Mouse (Mus musculus) hindbrain, embryonic 13.5 days (tissue): ENCODE results near the gene Nmrk1. TPM values are rescaled to one million over a fixed set of nuclear protein-coding genes. Genes with fewer than 3 reads are reported as not detected.
"Not testable (repeated sequence)": the region's sequence is repeated elsewhere in the genome, so short reads cannot be mapped to it uniquely, and the experiment has no call there.

ENCODE experiments used
- ATAC-seq: fragments of 200-750 bp; cut with Nextera tagmentation; 2 replicates; pipeline ENCODE4 v1.8.0; 2017; ENCODE audit warnings: moderate TSS enrichment; ENCODE audit not compliant: low FRiP score
- H3K27ac ChIP-seq: fragments of 300-500 bp; sonication (generic); 2 replicates; pipeline ENCODE4 v1.5.1; 2015; ENCODE audit warnings: inconsistent platforms, mild to moderate bottlenecking, moderate library complexity
- H3K27me3 ChIP-seq: fragments of 300-500 bp; sonication (generic); 2 replicates; pipeline ENCODE4 v1.6.1; 2015; ENCODE audit warnings: mild to moderate bottlenecking, inconsistent platforms
- H3K36me3 ChIP-seq: fragments of 300-500 bp; sonication (generic); 2 replicates; pipeline ENCODE4 v1.6.1; 2015; ENCODE audit warnings: mild to moderate bottlenecking, inconsistent platforms
- H3K4me1 ChIP-seq: fragments of 300-500 bp; sonication (generic); replicated peaks from 2 replicates; pipeline ENCODE4 v1.6.1; 2015; ENCODE audit warnings: inconsistent platforms
- H3K4me2 ChIP-seq: fragments of 300-500 bp; sonication (generic); 2 replicates; pipeline ENCODE4 v1.6.1; 2015; ENCODE audit warnings: inconsistent platforms, mild to moderate bottlenecking, moderate library complexity
- H3K4me3 ChIP-seq: fragments of 300-500 bp; sonication (generic); 2 replicates; pipeline ENCODE4 v1.5.1; 2015; ENCODE audit warnings: mild to moderate bottlenecking, inconsistent platforms
- H3K9ac ChIP-seq: fragments of 300-500 bp; sonication (generic); 2 replicates; pipeline ENCODE4 v1.6.1; 2015; ENCODE audit warnings: mild to moderate bottlenecking, inconsistent platforms
- H3K9me3 ChIP-seq: fragments of 300-500 bp; sonication (generic); 2 replicates; pipeline ENCODE4 v1.6.1; 2016; ENCODE audit warnings: inconsistent platforms
- WGBS: fragments of 180-500 bp; shearing (Covaris S2); methylation state at CpG from one replicate; pipeline ENCODE4 v1.1.7; 2015; 5-methylcytosine and 5-hydroxymethylcytosine counted together
- polyA plus RNA-seq: library from polyadenylated mRNA; unstranded; fragments of >200 nt; fragmentation: Nextera tagmentation; extraction: Ambion mirVana; gene quantifications from 2 replicates; pipeline ENCODE4 v1.2.1, GENCODE M21; 2015

The Nmrk1 gene
- 8.5 and 9.8 TPM in 2 replicates for polyA plus RNA-seq

- ATAC-seq, result peak; percentile 99
- Histone ChIP-seq H3K4me1 (peaks cover 16% of the 10 kb centered on the region; the same call in 1 of the 2 replicates), H3K4me3 (peak within 1 kb of the TSS; percentile 81), H3K36me3 (no peaks in the 10 kb centered on the region), H3K9me3 (no peaks in the 10 kb centered on the region), H3K27me3 (peaks cover 8% of the 10 kb centered on the region; the same call in 1 of the 2 replicates), H3K9ac (peak within 1 kb of the TSS; percentile 81), H3K4me2 (peak within 1 kb of the TSS; percentile 86), H3K27ac (peak within 1 kb of the TSS; percentile 79)
- WGBS, result 1% methylated on average over 51 of the region's 51 CpGs
Measured at GRCm38 (mm10) chr19:18631644-18632219, at the start of gene Nmrk1, which contains the start of gene Ostf1. Nmrk1 (plus strand) TSS chr19:18631950. Ostf1 (minus strand) TSS chr19:18631823.

DNA sequence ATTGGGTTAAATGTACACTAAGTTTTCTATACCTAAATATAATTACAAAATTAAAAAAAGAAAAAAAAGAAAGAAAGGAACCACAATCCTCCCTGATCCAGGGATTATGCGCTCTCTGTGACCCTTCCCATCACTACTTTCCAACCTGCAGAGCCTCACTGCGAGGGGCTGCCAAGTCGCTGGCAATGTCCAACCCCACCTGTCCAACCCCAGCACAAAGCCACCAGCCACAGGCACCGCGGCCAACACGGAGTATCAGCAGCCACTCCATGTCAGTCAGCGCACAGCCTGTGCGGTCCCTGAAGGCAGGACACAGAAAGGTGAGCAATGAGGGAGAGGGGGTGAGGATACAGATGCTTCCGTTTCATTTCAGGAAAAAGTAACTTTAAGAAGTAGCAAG is 49.5 kb upstream of the Nmrk1 start:
- Histone ChIP-seq H3K27ac (no peak overlapping the region), H3K36me3 (0 out of 2 replicates have a peak, but pooled peaks cover 3% of the 10 kb centered on the region), H3K27me3 (no peaks in the 10 kb centered on the region), H3K4me2 (no peak overlapping the region), H3K4me3 (no peak overlapping the region), H3K4me1 (peaks cover 13% of the 10 kb centered on the region), H3K9ac (no peak overlapping the region), H3K9me3 (no peaks in the 10 kb centered on the region)
- no peak for ATAC-seq
- 95% methylated on average over 9 of the region's 9 CpGs for whole genome bisulfite sequencing

- H3K4me2 ChIP-seq, result no peak overlapping the region
- H3K4me1 ChIP-seq, result peaks cover 12% of the 10 kb centered on the region
- H3K9ac ChIP-seq, result no peak overlapping the region
- no peaks in the 10 kb centered on the region for H3K9me3 ChIP-seq
- no peak overlapping the region for H3K27ac ChIP-seq
- H3K36me3 ChIP-seq, result 0 out of 2 replicates have a peak, but pooled peaks cover 3% of the 10 kb centered on the region
- no peak for ATAC-seq
- H3K27me3 ChIP-seq, result no peaks in the 10 kb centered on the region
- 87% methylated on average over 6 of the region's 6 CpGs for WGBS
- no peak overlapping the region for H3K4me3 ChIP-seq
Measured at GRCm38 (mm10) chr19:18582887-18583286, 48.9 kb upstream of the Nmrk1 start.

GRCm38 (mm10) chr19:18583706-18584105 is 48.0 kb upstream of the Nmrk1 start:
- no peak overlapping the region for H3K4me3 ChIP-seq
- WGBS, result 93% methylated on average over 4 of the region's 4 CpGs
- no peaks in the 10 kb centered on the region for H3K9me3 ChIP-seq
- no peak for ATAC-seq
- no peaks in the 10 kb centered on the region for H3K27me3 ChIP-seq
- 0 out of 2 replicates have a peak, but pooled peaks cover 3% of the 10 kb centered on the region for H3K36me3 ChIP-seq
- no peak overlapping the region for H3K9ac ChIP-seq
- H3K4me2 ChIP-seq, result no peak overlapping the region
- H3K4me1 ChIP-seq, result peaks cover 4% of the 10 kb centered on the region
- H3K27ac ChIP-seq, result no peak overlapping the region

GRCm38 (mm10) chr19:18584621-18585020 is 47.1 kb upstream of the Nmrk1 start:
- WGBS, result 94% methylated on average over 7 of the region's 7 CpGs

DNA sequence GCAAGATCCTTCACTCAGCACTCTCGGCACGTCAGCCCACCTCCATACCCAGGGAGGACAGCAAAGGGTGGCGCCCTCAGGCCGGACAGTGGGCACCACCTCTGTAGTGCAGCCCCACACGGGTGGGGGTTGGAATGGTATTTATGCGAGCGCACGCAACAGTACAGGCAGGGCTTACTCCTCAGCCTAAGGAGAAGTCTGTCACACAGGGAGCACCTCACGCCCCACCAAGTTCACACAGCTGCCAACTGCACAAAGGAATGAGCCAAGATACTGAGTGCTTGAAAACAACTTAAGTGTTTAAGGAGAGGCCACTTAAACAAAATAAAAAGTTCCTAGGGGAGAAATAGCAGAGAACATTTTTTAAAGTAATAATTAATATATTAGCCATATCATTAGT is 44.6 kb upstream of the Nmrk1 start:
- no peak for ATAC-seq
- H3K9me3 ChIP-seq, result no peaks in the 10 kb centered on the region
- WGBS, result 91% methylated on average over 9 of the region's 9 CpGs
- 0 out of 2 replicates have a peak, but pooled peaks cover 3% of the 10 kb centered on the region for H3K36me3 ChIP-seq
- no peaks in the 10 kb centered on the region for H3K27me3 ChIP-seq
- H3K4me3 ChIP-seq, result no peak overlapping the region
- H3K27ac ChIP-seq, result no peak overlapping the region
- H3K4me1 ChIP-seq, result peaks cover 12% of the 10 kb centered on the region
- H3K9ac ChIP-seq, result no peak overlapping the region
- H3K4me2 ChIP-seq, result no peak overlapping the region

More at GRCm38 (mm10) chr19:18584621-18585020, 47.1 kb upstream of the Nmrk1 start:
- no peak for ATAC-seq
- Histone ChIP-seq H3K9me3 (no peaks in the 10 kb centered on the region), H3K4me2 (no peak overlapping the region), H3K4me1 (no peaks in the 10 kb centered on the region), H3K4me3 (no peak overlapping the region), H3K27me3 (no peaks in the 10 kb centered on the region), H3K27ac (no peak overlapping the region), H3K9ac (no peak overlapping the region), H3K36me3 (0 out of 2 replicates have a peak, but pooled peaks cover 3% of the 10 kb centered on the region)

GRCm38 (mm10) chr19:18588243-18588642 is 43.5 kb upstream of the Nmrk1 start:
- Histone ChIP-seq H3K4me1 (peaks cover 12% of the 10 kb centered on the region), H3K9me3 (no peaks in the 10 kb centered on the region), H3K27me3 (no peaks in the 10 kb centered on the region), H3K4me3 (no peak overlapping the region), H3K4me2 (no peak overlapping the region), H3K36me3 (0 out of 2 replicates have a peak, but pooled peaks cover 3% of the 10 kb centered on the region), H3K27ac (no peak overlapping the region), H3K9ac (no peak overlapping the region)
- 93% methylated on average over 1 of the region's 1 CpGs for WGBS
- no peak for ATAC-seq

DNA sequence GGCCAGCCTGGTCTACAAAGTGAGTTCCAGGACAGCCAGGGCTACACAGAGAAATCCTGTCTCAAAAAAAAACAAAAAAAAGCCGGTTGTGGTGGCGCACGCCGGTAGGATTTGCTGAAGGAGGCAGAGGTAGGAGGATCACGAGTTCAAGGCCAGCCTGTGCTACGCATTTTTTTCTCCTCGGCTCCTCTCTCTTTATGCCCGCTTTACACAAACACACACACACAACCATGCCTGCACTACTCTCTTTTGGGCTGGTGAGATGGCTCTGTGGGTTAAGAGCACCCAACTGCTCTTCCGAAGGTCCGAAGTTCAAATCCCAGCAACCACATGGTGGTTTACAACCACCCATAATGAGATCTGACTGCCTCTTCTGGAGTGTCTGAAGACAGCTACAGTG is 42.9 kb upstream of the Nmrk1 start:
- H3K4me3 ChIP-seq, H3K36me3 ChIP-seq, H3K9ac ChIP-seq, H3K27me3 ChIP-seq, H3K9me3 ChIP-seq, H3K27ac ChIP-seq, ATAC-seq, H3K4me2 ChIP-seq: not testable (repeated sequence)
- peaks cover 12% of the 10 kb centered on the region for H3K4me1 ChIP-seq
- WGBS, result 94% methylated on average over 10 of the region's 10 CpGs

DNA sequence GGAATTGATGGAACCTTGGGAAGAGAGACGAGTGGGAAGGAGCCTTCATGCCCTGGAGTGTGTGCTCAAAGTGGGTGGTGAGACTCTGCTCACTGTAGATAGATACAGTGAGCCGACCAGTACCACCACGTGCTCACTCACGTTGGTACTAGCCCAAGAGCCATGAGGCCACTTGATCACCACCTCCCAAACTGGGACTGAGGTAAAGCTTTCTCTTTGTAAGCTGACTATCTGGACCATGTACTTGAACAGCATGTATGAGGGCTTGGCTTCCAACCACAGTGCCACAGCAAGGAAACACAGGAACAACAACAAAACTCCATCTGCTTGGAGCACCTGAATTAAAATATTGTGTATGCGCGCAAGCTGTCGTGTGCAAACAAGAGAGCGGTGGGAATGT is 42.5 kb upstream of the Nmrk1 start:
- Histone ChIP-seq H3K27ac (no peak overlapping the region), H3K27me3 (no peaks in the 10 kb centered on the region), H3K4me2 (no peak overlapping the region), H3K4me3 (no peak overlapping the region), H3K9me3 (no peaks in the 10 kb centered on the region), H3K4me1 (peaks cover 12% of the 10 kb centered on the region), H3K9ac (no peak overlapping the region), H3K36me3 (0 out of 2 replicates have a peak, but pooled peaks cover 3% of the 10 kb centered on the region)
- 93% methylated on average over 8 of the region's 8 CpGs for WGBS
- ATAC-seq, result no peak

- Histone ChIP-seq H3K4me1 (peaks cover 14% of the 10 kb centered on the region), H3K9me3 (no peaks in the 10 kb centered on the region), H3K36me3 (no peaks in the 10 kb centered on the region), H3K27me3 (no peaks in the 10 kb centered on the region), H3K4me2 (no peak overlapping the region), H3K9ac (no peak overlapping the region), H3K27ac (no peak overlapping the region), H3K4me3 (no peak overlapping the region)
- ATAC-seq, result no peak
- 70% methylated on average over 5 of the region's 5 CpGs for WGBS
Measured at GRCm38 (mm10) chr19:18590234-18590633, 41.5 kb upstream of the Nmrk1 start.

DNA sequence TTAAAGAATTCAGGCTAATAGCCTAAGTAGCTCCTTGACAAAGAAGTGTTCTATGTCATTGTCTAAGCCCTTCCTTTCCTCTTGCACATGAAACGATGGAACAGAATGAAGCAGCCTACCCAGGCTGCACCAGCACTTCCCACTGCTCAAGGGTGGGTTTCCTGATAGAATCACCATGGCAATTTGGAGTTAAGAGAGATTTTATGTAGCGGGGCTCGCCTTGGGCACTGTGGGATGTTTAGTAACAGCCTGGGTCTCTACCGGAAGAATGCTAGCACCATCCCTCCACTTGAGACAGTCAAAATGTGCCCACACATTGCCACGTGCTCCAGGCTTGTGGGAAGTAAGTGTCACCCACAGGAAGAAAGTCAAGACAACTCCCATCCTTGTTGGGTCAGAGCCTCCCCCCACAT is 40.8 kb upstream of the Nmrk1 start:
- no peak for ATAC-seq
- H3K4me2 ChIP-seq, result no peak overlapping the region
- no peaks in the 10 kb centered on the region for H3K36me3 ChIP-seq
- no peaks in the 10 kb centered on the region for H3K9me3 ChIP-seq
- H3K9ac ChIP-seq, result no peak overlapping the region
- peaks cover 14% of the 10 kb centered on the region for H3K4me1 ChIP-seq
- no peak overlapping the region for H3K27ac ChIP-seq
- H3K27me3 ChIP-seq, result no peaks in the 10 kb centered on the region
- H3K4me3 ChIP-seq, result no peak overlapping the region
- 66% methylated on average over 5 of the region's 5 CpGs for WGBS

GRCm38 (mm10) chr19:18592919-18593318 is 38.8 kb upstream of the Nmrk1 start:
- no peak overlapping the region for H3K4me3 ChIP-seq

DNA sequence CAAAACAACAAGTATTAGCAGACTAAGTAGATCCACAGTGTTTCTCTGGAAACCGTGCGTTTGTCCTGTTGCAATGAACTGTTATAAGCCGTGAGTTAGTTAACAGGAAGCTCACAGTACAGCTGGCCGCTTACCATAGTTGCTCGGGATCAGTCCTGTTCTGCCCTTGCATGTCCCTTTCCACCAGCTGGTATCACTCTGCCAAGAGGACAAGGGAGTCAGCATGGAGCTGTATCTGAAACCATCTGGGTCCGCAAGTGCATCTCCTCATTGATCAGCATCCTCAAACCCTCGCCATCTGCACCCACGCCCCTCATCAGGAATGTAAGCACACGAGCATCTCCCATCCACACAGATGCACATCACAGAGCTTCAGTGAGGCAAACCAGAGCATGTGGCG is 38.0 kb upstream of the Nmrk1 start:
- Histone ChIP-seq H3K27ac (no peak overlapping the region), H3K4me3 (no peak overlapping the region), H3K4me2 (no peak overlapping the region), H3K36me3 (no peaks in the 10 kb centered on the region), H3K9me3 (no peaks in the 10 kb centered on the region), H3K27me3 (no peaks in the 10 kb centered on the region), H3K9ac (no peak overlapping the region), H3K4me1 (peaks cover 14% of the 10 kb centered on the region)
- no peak for ATAC-seq
- 86% methylated on average over 10 of the region's 10 CpGs for WGBS

More at GRCm38 (mm10) chr19:18592919-18593318, 38.8 kb upstream of the Nmrk1 start:
- no peak overlapping the region for H3K4me2 ChIP-seq
- H3K27ac ChIP-seq, result no peak overlapping the region; the same call in 1 of the 2 replicates
- ATAC-seq, result no peak
- H3K9me3 ChIP-seq, result no peaks in the 10 kb centered on the region
- no peaks in the 10 kb centered on the region for H3K36me3 ChIP-seq
- 70% methylated on average over 6 of the region's 6 CpGs for WGBS
- no peaks in the 10 kb centered on the region for H3K27me3 ChIP-seq
- H3K9ac ChIP-seq, result no peak overlapping the region
- H3K4me1 ChIP-seq, result peaks cover 14% of the 10 kb centered on the region
